Mouse (Mus musculus) MEL (cell line): ENCODE data around the gene Gipr. TPM values are rescaled to one million over a fixed set of nuclear protein-coding genes. Genes with fewer than 3 reads are reported as not detected.

Experiments
- DNase-seq: peaks from one replicate; pipeline ENCODE4 v3.0.0; 2011; ENCODE audit warnings: low read depth, low spot score
- H3K27ac ChIP-seq: 2 replicates; pipeline ENCODE4 v1.5.1; 2012; ENCODE audit warnings: low read depth, mild to moderate bottlenecking, control low read depth, low read length, moderate library complexity; ENCODE audit not compliant: control insufficient read depth
- H3K27me3 ChIP-seq, 2 experiments: fragments of 150-350 bp in 1 of 2; sonication (generic) in 1 of 2; 2 replicates each; pipeline ENCODE4 v1.6.1; 2012; ENCODE audit warnings: low read length in 2 of 2, mild to moderate bottlenecking in 2 of 2, improper control_type of control experiment in 1 of 2, moderate library complexity in 1 of 2; ENCODE audit not compliant: insufficient read depth in 2 of 2, control insufficient read depth in 1 of 2
- H3K36me3 ChIP-seq, 2 experiments: 2 replicates each; pipeline ENCODE4 v1.6.1; 2012 to 2014; ENCODE audit warnings: low read length in 2 of 2, improper control_type of control experiment in 1 of 2, inconsistent platforms in 1 of 2, mild to moderate bottlenecking in 1 of 2; ENCODE audit not compliant: insufficient read depth in 2 of 2, control insufficient read depth in 1 of 2
- H3K4me1 ChIP-seq, 2 experiments: fragments of 150-350 bp in 1 of 2; sonication (generic) in 1 of 2; 2 replicates each; pipeline ENCODE4 v1.6.1; 2012; ENCODE audit warnings: low read length in 2 of 2, improper control_type of control experiment in 1 of 2, mild to moderate bottlenecking in 1 of 2; ENCODE audit not compliant: insufficient read depth in 2 of 2, control insufficient read depth in 1 of 2
- H3K4me3 ChIP-seq, 2 experiments: fragments of 150-350 bp in 1 of 2; sonication (generic) in 1 of 2; 2 replicates each; pipeline ENCODE4 v1.5.1; 2012; ENCODE audit warnings: low read depth in 2 of 2, low read length in 2 of 2, mild to moderate bottlenecking in 2 of 2, moderate library complexity in 2 of 2, control low read depth in 1 of 2, improper control_type of control experiment in 1 of 2; ENCODE audit not compliant: control insufficient read depth in 1 of 2, insufficient read depth in 1 of 2
- H3K79me2 ChIP-seq: 2 replicates; pipeline ENCODE4 v1.6.1; 2012; ENCODE audit warnings: mild to moderate bottlenecking, low read length, moderate library complexity; ENCODE audit not compliant: control insufficient read depth, poor library complexity, insufficient read depth
- H3K9ac ChIP-seq: 2 replicates; pipeline ENCODE4 v1.6.1; 2012; ENCODE audit warnings: low read depth, mild to moderate bottlenecking, control low read depth, low read length, moderate library complexity; ENCODE audit not compliant: control insufficient read depth, poor library complexity, severe bottlenecking
- H3K9me3 ChIP-seq: fragments of 150-350 bp; sonication (generic); replicated peaks from 2 replicates; pipeline ENCODE4 v1.6.1; 2012; ENCODE audit warnings: mild to moderate bottlenecking, low read length, improper control_type of control experiment, moderate library complexity; ENCODE audit not compliant: insufficient read depth
- CTCF ChIP-seq, 3 experiments: IDR thresholded peaks in 2 of 3; conservative IDR thresholded peaks in 1 of 3; 2 replicates each; pipeline ENCODE4 v1.5.1; 2011 to 2012; ENCODE audit warnings: low read length in 3 of 3, low read depth in 2 of 3, mild to moderate bottlenecking in 2 of 3, improper control_type of control experiment in 1 of 3, inconsistent platforms in 1 of 3, mixed read lengths in 1 of 3, moderate library complexity in 1 of 3; ENCODE audit not compliant: control insufficient read depth in 1 of 3, insufficient read depth in 1 of 3, poor library complexity in 1 of 3, severe bottlenecking in 1 of 3
- EP300 ChIP-seq, 2 experiments: IDR thresholded peaks; 2 replicates each; pipeline ENCODE4 v1.6.1; 2011; ENCODE audit warnings: improper control_type of control experiment in 2 of 2, low read length in 2 of 2, low read depth in 1 of 2, mild to moderate bottlenecking in 1 of 2
- GATA1 ChIP-seq: IDR thresholded peaks from 2 replicates; pipeline ENCODE4 v1.6.1; 2011; ENCODE audit warnings: low read depth, low read length, improper control_type of control experiment
- JUND ChIP-seq: IDR thresholded peaks from 2 replicates; pipeline ENCODE4 v1.6.1; 2011; ENCODE audit warnings: low read depth, mild to moderate bottlenecking, improper control_type of control experiment, low read length
- MAZ ChIP-seq: IDR thresholded peaks from 2 replicates; pipeline ENCODE4 v1.6.1; 2012; ENCODE audit warnings: low read depth, mild to moderate bottlenecking, inconsistent platforms, low read length, improper control_type of control experiment
- MYC ChIP-seq: IDR thresholded peaks from 2 replicates; pipeline ENCODE4 v1.6.1; 2011; ENCODE audit warnings: low read depth, mild to moderate bottlenecking, low read length, improper control_type of control experiment, moderate library complexity
- NRF1 ChIP-seq: IDR thresholded peaks from 2 replicates; pipeline ENCODE4 v1.6.1; 2014; ENCODE audit warnings: low read depth, mild to moderate bottlenecking, inconsistent platforms, low read length, improper control_type of control experiment, moderate library complexity; ENCODE audit not compliant: poor library complexity, insufficient read depth, severe bottlenecking
- RAD21 ChIP-seq: IDR thresholded peaks from 2 replicates; pipeline ENCODE4 v1.6.1; 2011; ENCODE audit warnings: mild to moderate bottlenecking, low read depth, low read length, improper control_type of control experiment
- SMC3 ChIP-seq: IDR thresholded peaks from 2 replicates; pipeline ENCODE4 v1.6.1; 2011; ENCODE audit warnings: low read depth, low read length, improper control_type of control experiment
- ZC3H11A ChIP-seq: IDR thresholded peaks from 2 replicates; pipeline ENCODE4 v1.6.1; 2012; ENCODE audit warnings: low read depth, mild to moderate bottlenecking, inconsistent platforms, low read length, improper control_type of control experiment
- ZMIZ1 ChIP-seq: IDR thresholded peaks from 2 replicates; pipeline ENCODE4 v1.6.1; 2012; ENCODE audit warnings: low read depth, mild to moderate bottlenecking, inconsistent platforms, low read length, improper control_type of control experiment, moderate library complexity
- polyA plus RNA-seq, 2 experiments: library from polyadenylated mRNA; stranded (reverse) in 1 of 2; unstranded in 1 of 2; fragments of >175 nt in 1 of 2; fragments of >200 nt in 1 of 2; gene quantifications; 2 replicates each; pipeline versions ENCODE4 v1.2.1 to v1.2.4; 2012; ENCODE audit warnings: low replicate concordance in 2 of 2, low read depth in 1 of 2; ENCODE audit not compliant: insufficient read length in 2 of 2, insufficient read depth in 1 of 2, missing spikeins in 1 of 2
- total RNA-seq: library from RNA; depleted of rRNA; stranded (reverse); fragments of 300-350 nt; gene quantifications from 2 replicates; pipeline ENCODE4 v1.2.3, GENCODE M21; 2012

Gipr gene
- total and polyA plus RNA-seq, 3 experiments, result 0.65 to 2.1 TPM; not detected in 1

GRCm38 (mm10) chr7:19197985-19198384, 32.1 kb upstream of the Gipr start:
- DNase-seq, result peak; percentile 73
- Histone ChIP-seq H3K36me3 (no peaks in the 10 kb centered on the region), H3K27me3 (no peaks in the 10 kb centered on the region), H3K79me2 (no peaks in the 10 kb centered on the region), H3K4me1 (no peaks in the 10 kb centered on the region), H3K9me3 (no peaks in the 10 kb centered on the region), H3K9ac (no peak overlapping the region), H3K4me3 (no peak overlapping the region), H3K27ac (no peak overlapping the region)
- TF ChIP-seq JUND, result no peak
- TF ChIP-seq NRF1, result no peak
- TF ChIP-seq RAD21, result peak; percentile 58
- TF ChIP-seq SMC3, result peak; percentile 83
- peak; percentile 77 to 83 (median 82) for TF ChIP-seq CTCF (IDR thresholded peaks at IDR 0.05 in 2 of 3, conservative IDR thresholded peaks at IDR 0.05 in 1 of 3; ENCODE audit: control insufficient read depth in 1 of 3, insufficient read depth in 1 of 3, low read depth in 2 of 3, low read length in 3 of 3, poor library complexity in 1 of 3, severe bottlenecking in 1 of 3)
- TF ChIP-seq MAZ, result no peak
- TF ChIP-seq ZC3H11A, result peak; percentile 67

GRCm38 (mm10) chr7:19196676-19197075, 30.7 kb upstream of the Gipr start:
- no peaks in the 10 kb centered on the region for H3K79me2 ChIP-seq
- H3K36me3 ChIP-seq, result no peaks in the 10 kb centered on the region; a peak in 1 of 4 replicates
- DNase-seq, result peak; percentile 77
- TF ChIP-seq CTCF (IDR thresholded peaks at IDR 0.05 in 2 of 3, conservative IDR thresholded peaks at IDR 0.05 in 1 of 3; ENCODE audit: control insufficient read depth in 1 of 3, insufficient read depth in 1 of 3, low read depth in 2 of 3, low read length in 3 of 3, poor library complexity in 1 of 3, severe bottlenecking in 1 of 3) (peak; percentile 57 to 81 (median 69)), GATA1 (no peak), SMC3 (peak; percentile 56), MYC (no peak)
- H3K27me3 ChIP-seq, result no peaks in the 10 kb centered on the region
- no peak overlapping the region for H3K27ac ChIP-seq
- H3K4me1 ChIP-seq, result no peaks in the 10 kb centered on the region
- H3K4me3 ChIP-seq, result no peak overlapping the region
- H3K9me3 ChIP-seq, result no peaks in the 10 kb centered on the region
- no peak overlapping the region for H3K9ac ChIP-seq

- H3K4me3 ChIP-seq, result no peak overlapping the region
- TF ChIP-seq ZMIZ1 (no peak), CTCF (IDR thresholded peaks at IDR 0.05 in 2 of 3, conservative IDR thresholded peaks at IDR 0.05 in 1 of 3; ENCODE audit: control insufficient read depth in 1 of 3, insufficient read depth in 1 of 3, low read depth in 2 of 3, low read length in 3 of 3, poor library complexity in 1 of 3, severe bottlenecking in 1 of 3) (peak; percentile 44 to 65 (median 48)), EP300 (IDR thresholded peaks at IDR 0.05; ENCODE audit: low read depth in 1 of 2, low read length in 2 of 2) (no peak), SMC3 (0 out of 2 replicates have a peak, but pooled peaks have one; percentile 24)
- TF ChIP-seq, all 39 proteins: peak for 2
- H3K9me3 ChIP-seq, result no peaks in the 10 kb centered on the region
- H3K4me1 ChIP-seq, result peaks cover 0 to 5% of the 10 kb centered on the region in 2 experiments; a peak in 2 of 4 replicates
- no peak overlapping the region for H3K27ac ChIP-seq
- peak; percentile 57 for DNase-seq
- H3K9ac ChIP-seq, result no peak overlapping the region
- H3K79me2 ChIP-seq, result no peaks in the 10 kb centered on the region
- H3K36me3 ChIP-seq, result peaks cover 0 to 2% of the 10 kb centered on the region in 2 experiments; a peak in 1 of 4 replicates
- H3K27me3 ChIP-seq, result no peaks in the 10 kb centered on the region
Measured at GRCm38 (mm10) chr7:19194676-19195075, 28.7 kb upstream of the Gipr start.
